Mouse (Mus musculus) adrenal gland, adult 18-20 months (tissue): ENCODE measurements at regions not wholly inside any gene's neighbourhood (a gene's known extent, or its start where the extent isn't known, plus 50 kb on each side); places are given as distances from the start of the nearest gene placed in this dataset.
"Not testable (repeated sequence)": the region's sequence is repeated elsewhere in the genome, so short reads cannot be mapped to it uniquely, and the experiment has no call there.

Source experiments
- DNase-seq, 2 experiments: peaks; one replicate each; pipeline ENCODE4 v3.0.0; 2021 to 2022; ENCODE audit warnings: low spot score in 2 of 2

- no peak for DNase-seq
These were observed 51.7 kb upstream of the Fam174b start for GRCm38 (mm10) chr7:73688451-73688850.

- not testable (repeated sequence) for DNase-seq
These were observed 53.9 kb upstream of the Fam174b start for GRCm38 (mm10) chr7:73686245-73686644.

DNA sequence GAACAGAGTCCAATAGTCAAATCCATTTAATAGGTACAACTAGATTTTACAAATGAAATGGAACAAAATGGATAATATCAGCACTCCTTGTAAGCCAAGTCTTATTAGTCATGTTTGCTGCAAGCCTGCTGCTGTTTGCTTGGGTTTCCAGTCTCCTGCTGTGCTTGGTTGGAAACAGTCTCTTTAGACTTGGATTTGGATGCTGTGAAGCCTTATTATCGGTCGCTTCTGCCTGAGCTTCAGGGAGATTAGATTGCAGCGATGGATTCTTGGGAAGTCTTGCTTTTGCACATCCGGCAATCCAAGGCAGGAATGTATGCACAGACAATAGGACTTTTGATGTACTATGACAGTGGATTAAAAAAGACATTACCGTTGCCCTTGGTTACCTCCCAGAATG is 57.3 kb upstream of the Fam174b start:
- no peak for DNase-seq

GRCm38 (mm10) chr7:73670598-73670997 is 69.5 kb upstream of the Fam174b start:
- no peak for DNase-seq

- no peak for DNase-seq
These were observed 71.3 kb upstream of the Fam174b start for GRCm38 (mm10) chr7:73668791-73669190.

DNA sequence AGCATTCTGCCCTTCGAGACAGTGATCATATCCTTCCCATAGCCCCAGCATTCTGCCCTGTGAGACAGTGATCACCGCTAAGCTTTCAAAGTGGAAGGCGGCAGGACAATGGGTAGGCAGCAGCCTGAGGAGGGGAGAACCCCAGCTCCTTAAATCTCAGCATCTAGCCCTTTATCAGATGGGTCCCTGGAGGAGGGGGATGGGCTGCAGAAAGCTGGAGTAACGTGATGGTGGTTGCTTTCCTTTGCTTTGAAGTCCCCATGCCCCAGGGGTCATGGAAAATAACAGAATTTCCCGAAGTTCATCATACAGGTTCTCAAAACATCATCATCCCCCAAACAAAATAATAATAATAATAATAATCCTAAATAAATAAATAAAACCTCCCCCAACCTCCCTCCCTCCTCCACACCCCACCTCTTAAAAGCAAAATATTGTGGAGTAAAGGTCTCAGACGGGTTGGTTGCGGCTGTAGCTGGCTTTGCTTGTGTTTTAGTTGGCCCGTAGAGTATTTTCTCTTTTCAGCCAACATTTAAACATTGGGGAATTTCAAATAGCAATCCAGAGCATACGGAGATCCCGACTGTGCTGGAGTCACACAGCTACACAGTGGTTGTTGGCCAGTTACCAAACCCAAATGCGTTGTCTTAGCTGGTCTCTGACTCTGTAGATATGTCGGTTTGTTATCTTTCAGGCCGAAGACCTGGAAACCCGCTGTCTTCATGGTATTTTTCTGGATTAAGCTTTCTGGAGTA is 73.0 kb upstream of the Fam174b start:
- no peak for DNase-seq

DNA sequence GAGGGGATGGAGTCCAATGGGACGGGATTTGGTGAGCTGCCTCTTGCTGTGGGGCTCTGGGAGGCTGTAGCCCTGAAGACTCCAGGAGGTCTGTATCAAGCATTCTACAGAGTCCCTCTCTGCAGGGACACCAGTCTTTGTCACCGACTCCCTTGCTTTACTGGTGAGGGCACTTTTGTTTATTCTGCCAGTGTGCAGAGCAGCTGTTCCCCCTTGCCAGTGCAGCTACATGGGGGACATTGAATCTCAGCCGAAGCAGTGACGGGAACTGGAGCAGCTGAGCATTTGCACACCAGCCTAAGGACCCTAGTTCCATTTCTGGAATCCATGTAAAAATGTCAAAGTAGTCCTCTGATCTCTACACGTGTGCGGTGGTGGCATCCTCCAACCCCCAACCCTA is 75.1 kb upstream of the Fam174b start:
- no peak for DNase-seq

- DNase-seq = no peak
These were observed 77.6 kb upstream of the Fam174b start for GRCm38 (mm10) chr7:73662536-73662935.

- no peak for DNase-seq
These were observed 78.2 kb upstream of the Fam174b start for GRCm38 (mm10) chr7:73661901-73662300.

GRCm38 (mm10) chr7:73659551-73659950 is 80.6 kb upstream of the Fam174b start:
- no peak for DNase-seq

GRCm38 (mm10) chr7:73657283-73657682 is 82.8 kb upstream of the Fam174b start:
- no peak for DNase-seq

- not testable (repeated sequence) for DNase-seq
These were observed 83.7 kb upstream of the Fam174b start for GRCm38 (mm10) chr7:73656424-73656795.

- DNase-seq = peak; percentile 61 to 69
These were observed 84.2 kb upstream of the Fam174b start for GRCm38 (mm10) chr7:73655787-73656423.

- DNase-seq = peak in 1 of 2 experiments; percentile 19
These were observed 85.8 kb upstream of the Fam174b start for GRCm38 (mm10) chr7:73654193-73654871.

DNA sequence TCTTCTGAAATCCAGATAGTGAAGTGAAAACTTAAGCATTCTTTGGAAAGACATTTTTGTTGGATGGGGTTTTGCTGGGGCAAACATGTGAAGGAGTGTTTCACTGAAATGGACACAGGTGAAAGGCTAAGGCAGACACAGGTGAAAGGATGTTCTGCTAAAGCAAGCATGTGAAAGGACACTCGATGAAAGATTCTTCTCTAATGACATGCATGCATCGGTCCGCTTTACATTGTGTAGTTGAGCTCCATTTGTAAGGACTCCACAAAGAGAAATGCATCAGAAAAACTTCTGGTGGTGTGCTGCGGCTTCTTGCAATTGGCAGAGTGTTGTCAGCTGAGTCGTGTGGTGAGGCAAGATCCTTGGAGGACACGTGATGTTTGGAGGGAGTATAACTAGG is 89.2 kb upstream of the Fam174b start:
- no peak for DNase-seq

GRCm38 (mm10) chr7:73648010-73648409 is 92.1 kb upstream of the Fam174b start:
- peak; percentile 81 to 89 for DNase-seq

GRCm38 (mm10) chr7:73647140-73647539 is 93.0 kb upstream of the Fam174b start:
- DNase-seq = no peak

GRCm38 (mm10) chr7:73646711-73647110 is 93.4 kb upstream of the Fam174b start:
- DNase-seq = no peak

DNA sequence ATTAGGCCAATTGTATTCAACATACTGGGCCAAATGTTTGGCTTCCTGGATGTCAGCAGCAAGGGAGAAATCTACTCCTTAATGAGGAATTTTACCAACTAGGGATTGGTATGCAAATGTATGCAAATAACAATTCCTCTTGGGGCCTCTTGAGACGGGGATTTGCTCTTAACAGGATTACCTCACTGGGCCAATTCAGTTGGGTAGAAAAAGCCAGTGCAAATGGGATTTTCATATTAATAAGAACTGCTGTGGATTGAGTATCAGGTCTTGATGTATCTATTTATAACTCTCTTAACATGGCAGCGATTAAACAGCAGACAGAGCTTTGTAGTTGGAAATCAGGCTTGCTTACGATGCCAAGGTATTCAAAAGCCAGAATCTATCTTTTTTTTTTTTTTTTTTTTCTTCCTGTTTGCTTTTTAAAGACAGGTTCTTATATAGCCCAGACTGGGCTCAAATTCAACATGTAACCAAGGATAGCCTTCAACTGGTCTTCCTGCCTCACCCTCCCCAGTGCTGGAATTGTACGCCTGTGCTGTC is 95.7 kb upstream of the Fam174b start:
- DNase-seq = no peak

DNA sequence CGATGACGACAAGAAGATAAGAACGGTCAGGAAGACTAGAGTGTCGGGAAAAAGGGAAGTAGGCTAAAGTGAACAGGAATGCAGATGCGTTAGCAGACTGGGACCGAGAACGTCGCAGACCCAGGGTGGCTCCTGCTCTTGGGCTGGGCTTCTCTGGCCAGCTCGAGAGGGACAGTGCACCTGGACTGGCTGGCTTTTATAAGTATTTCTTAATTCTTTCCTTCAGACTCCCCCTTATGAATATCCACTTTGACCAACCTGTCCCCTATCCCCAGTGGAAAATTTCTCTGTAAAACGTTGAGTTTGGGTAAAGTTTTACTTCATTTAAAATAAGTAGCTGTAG is 96.1 kb upstream of the Fam174b start:
- no peak for DNase-seq

- no peak for DNase-seq
These were observed 96.7 kb upstream of the Fam174b start for GRCm38 (mm10) chr7:73643306-73643992.
